Mouse (Mus musculus) megakaryocyte progenitor cell, adult 5-6 weeks (primary cell): ENCODE data around the gene Olfr646. TPM values are rescaled to one million over a fixed set of nuclear protein-coding genes. Genes with fewer than 3 reads are reported as not detected.
A peak's percentile ranks its signal among the peaks of the same experiment; 100 is the strongest.

Experiments
- ATAC-seq: replicated peaks from 2 replicates; pipeline ENCODE4 v1.8.0; 2016; ENCODE audit warnings: mild to moderate bottlenecking, moderate TSS enrichment, inconsistent platforms; ENCODE audit not compliant: poor library complexity
- total RNA-seq, 2 experiments: library from RNA; stranded (forward) in 1 of 2; stranded (reverse) in 1 of 2; fragments of 157-497, 149-512 nt in 1 of 2; fragments of 200-1000 nt in 1 of 2; gene quantifications; 2 replicates each; pipeline versions ENCODE4 v1.2.3 to v1.2.4; 2015 to 2017

Gene Olfr646
- total RNA-seq (2015) (not detected in 2 replicates), total RNA-seq (2017) (not detected in 2 replicates)

DNA sequence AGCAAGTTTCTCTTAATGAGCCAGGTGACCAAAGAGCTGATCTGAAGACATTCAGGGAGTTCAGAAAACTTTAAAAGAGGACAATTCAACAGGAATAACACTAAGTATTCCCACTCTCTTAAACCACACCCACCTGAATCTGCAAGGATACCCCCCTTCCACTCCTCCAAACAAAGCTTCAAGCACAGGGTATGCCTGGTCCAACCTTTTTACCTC, at the start of gene Olfr646:
Gene Olfr646 (plus strand): TSS at position 117 of the 216 bp plus-strand sequence.
- ATAC-seq, result no peak

DNA sequence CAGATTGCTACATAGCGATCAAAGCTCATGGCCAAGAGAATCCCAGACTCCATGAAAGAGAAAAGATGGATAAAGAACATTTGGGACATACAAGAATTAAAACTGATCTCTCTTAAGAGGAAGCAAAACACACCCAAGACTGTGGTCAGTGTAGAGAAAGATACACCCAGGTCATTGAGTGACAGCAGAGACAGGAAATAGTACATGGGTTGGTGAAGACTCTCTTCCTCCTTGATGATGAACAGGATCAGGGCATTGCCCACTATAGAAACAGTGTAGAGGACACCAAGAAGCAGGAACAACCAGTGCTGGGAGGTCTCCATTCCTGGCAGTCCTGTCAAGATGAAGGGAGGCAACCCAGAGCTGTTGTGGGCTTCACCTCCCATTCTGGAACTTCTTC, 45.5 kb upstream of the Olfr646 start:
- ATAC-seq, result peak; percentile 63; the same call in 1 of the 2 replicates

DNA sequence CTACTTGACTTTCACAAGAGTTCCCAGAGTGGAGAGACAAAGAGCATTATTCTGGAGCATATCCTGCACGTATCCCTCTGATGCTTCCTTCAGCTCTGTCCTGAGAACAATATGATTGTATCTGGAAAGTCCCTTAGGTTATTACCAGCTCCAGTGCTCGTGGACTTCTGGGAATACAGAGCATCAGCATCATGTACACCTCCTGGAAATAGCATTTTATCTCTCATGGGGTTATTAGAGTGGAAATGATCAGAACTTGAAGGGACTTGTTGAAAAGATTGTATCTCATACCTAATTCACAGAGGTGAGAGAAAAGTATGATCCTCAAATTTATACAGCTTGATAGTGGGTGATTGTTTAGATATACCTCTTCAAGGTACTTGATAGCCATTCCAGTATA, 43.3 kb upstream of the Olfr646 start, which contains the start of gene 4930516K23Rik:
Gene 4930516K23Rik (minus strand): TSS at position 101 of the 400 bp plus-strand sequence.
- no peak for ATAC-seq

DNA sequence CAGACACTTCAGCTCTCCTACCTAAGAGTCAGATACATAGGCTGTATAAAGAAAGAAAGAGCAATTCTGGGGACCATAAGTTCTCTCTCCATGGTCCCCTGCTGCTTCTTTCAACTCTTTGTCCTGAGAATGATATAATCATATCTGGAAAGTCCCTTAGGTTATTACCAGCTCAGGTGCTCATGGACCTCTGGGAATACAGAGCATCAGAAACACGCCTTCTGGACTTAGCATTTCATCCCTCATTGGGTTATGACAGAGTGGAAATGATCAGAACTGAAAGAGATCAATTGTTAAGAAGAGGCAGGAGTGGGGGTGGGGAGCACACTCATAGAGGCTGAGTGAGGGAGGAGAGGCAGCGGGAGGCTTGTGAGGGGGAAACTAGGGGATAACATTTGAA, 32.9 kb upstream of the Olfr646 start, which contains the start of gene Olfr644:
Gene Olfr644 (minus strand): TSS at position 101 of the 400 bp plus-strand sequence.
- no peak for ATAC-seq

DNA sequence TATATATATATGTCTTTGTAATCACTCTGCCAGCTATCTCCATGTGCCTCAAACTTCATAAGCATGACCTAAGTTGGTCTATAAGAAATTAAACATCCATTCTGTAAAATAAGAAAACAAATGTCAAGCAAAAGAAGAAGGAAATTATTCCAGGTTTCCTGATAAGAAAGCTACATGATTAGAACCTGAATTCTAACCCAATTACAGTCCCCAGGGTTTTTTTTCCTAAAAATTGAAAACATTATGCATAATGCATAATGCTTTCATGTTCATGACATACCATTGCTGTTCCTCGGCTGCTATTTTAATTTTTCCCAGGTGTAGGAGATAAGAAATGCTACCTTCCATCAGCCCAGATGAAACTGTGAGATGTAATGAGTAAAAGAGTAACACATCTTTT, 19.3 kb upstream of the Olfr646 start, which contains the start of gene Olfr645:
Gene Olfr645 (minus strand): TSS at position 101 of the 400 bp plus-strand sequence.
- no peak for ATAC-seq

DNA sequence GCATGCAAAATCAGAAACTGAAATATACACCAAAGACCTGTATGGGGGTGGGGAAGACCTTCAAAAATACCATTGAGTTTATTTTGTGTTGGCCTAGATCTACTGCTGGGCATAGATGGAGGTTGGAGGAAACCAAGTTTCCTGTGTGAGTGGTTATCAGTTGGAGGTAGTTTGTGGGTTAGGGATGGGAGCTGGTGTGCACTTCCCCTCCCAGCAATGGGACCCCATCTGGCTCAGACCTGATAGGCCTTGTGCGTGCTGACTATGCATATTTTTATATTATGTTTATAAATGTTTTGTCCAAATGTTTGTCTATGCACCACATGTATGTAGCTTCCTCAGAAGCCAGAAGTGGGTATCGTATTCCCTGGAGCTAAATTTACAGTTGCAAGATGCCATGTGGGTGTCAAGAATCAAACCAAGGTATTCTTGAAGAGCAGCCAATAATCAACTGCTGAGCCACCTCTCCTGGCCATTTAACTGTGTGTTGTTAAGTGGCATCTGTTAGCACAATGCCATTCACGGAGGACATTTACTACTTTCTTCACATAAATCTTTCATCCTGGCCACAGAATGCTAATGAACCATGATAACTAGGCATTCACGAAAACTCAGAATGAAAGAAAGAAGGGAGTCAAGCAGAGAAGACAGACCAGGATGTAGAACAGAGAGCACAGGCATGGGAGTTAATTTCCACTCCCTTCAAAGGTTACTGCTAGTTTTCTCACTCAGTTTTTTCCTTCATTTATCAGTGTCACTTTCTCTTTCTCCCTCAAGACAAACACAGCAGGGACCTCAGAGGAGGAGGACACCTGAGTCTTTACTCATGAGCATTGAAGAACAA, 538 bp upstream of the Olfr646 start:
- ATAC-seq, result peak; percentile 100

DNA sequence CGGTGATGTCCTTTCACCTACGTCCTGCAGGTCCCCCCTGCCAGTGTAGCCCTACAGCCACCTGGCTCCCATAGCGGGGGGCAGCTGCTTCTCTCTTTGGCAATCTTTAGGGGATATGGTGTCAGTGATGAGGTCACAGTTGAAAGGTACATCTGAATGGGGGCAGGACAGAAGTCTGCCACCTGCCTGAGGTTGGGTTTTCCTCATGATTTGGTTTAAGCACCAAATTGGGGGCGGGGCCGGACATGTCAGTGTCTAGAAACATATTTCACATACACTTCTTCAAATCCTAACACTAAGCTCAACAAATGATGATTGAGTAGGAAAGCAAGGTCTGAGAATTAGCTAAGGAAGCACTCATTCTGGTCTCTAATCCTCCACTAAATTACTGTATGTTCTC, 25.1 kb downstream of the Olfr646 start, which contains the start of gene Ubqln5:
Gene Ubqln5 (minus strand): TSS at position 101 of the 400 bp plus-strand sequence.
- ATAC-seq, result no peak

DNA sequence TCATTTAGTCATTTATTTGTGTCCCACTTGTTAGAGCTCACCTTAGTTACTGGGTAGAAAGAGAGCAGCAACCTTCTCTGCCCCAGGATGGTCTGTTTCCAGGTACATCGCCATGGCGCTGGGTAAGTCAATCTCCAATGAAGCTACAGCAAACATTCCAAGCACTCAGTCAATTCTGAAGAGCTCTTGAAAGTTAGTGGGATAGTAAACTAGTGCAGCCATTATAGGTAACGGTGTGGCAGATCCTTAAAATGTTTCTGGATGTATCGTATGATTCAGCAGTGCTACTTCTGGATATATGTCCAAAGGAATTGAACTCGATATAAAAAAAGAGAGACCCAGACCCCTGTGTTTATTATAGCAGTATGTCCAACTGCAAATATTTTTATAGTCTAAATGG, 32.6 kb downstream of the Olfr646 start, which contains the start of gene Olfr643:
Gene Olfr643 (minus strand): TSS at position 101 of the 400 bp plus-strand sequence.
- ATAC-seq, result no peak

DNA sequence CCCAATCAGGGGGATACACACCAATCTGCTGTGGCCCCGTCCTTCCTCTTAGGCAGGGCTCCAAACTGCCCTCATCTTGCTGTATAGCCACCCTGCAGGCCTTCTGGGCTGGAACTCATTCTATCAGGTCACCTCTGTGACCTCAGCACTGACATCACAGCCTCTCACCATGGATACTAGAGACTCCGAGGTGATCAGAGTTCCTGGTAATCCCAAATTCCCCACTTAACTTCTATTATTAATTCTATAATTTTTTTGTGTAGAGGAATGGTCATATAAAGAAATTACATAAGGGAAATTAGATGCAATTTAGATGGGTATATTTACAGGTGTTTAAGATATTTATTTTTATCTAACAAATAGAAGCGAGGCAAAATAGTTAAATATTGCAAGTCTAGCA, 38.5 kb downstream of the Olfr646 start, which contains the start of gene Ubqln3:
Gene Ubqln3 (minus strand): TSS at position 101 of the 400 bp plus-strand sequence.
- ATAC-seq, result no peak

DNA sequence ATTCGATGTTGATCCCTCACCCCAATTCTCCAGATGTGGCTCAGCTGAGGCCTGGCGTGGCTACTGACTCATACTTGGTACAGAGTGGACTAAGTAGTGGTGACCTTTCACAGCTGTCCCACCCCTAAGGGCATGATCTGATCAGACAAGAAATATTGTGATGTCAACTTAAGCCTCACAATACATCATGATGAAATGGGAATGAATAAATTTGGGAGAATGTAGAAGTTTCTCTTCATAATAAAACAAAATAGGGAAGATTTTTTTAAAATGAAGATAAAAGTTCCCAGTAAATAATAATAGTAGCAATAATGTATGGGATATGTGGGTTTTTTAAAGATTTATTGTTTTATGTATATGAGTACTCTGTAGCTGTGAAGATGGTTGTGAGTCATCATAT, 45.8 kb downstream of the Olfr646 start, which contains the start of gene Ubqlnl:
Gene Ubqlnl (minus strand): TSS at position 101 of the 400 bp plus-strand sequence.
- ATAC-seq, result no peak

Other genes with a start within 250 kb of the Olfr646 start
- not detected in 2 replicates for gene Olfr66, start 218.6 kb upstream of the Olfr646 start, total RNA-seq (2015)
- gene Olfr66, start 218.6 kb upstream of the Olfr646 start, total RNA-seq (2017), result not detected in 2 replicates
- not detected in 2 replicates for gene Olfr64, start 210.4 kb upstream of the Olfr646 start, total RNA-seq (2015)
- not detected in 2 replicates for gene Olfr64, start 210.4 kb upstream of the Olfr646 start, total RNA-seq (2017)
- not detected in 2 replicates for gene Olfr65, start 201.4 kb upstream of the Olfr646 start, total RNA-seq (2015)
- gene Olfr65, start 201.4 kb upstream of the Olfr646 start, total RNA-seq (2017), result not detected in 2 replicates
- gene Olfr631, start 176.0 kb upstream of the Olfr646 start, total RNA-seq (2015), result not detected in 2 replicates
- gene Olfr631, start 176.0 kb upstream of the Olfr646 start, total RNA-seq (2017), result not detected in 2 replicates
- not detected in 2 replicates for gene Olfr632, start 170.5 kb upstream of the Olfr646 start, total RNA-seq (2015)
- gene Olfr632, start 170.5 kb upstream of the Olfr646 start, total RNA-seq (2017), result not detected in 2 replicates
- gene Olfr633, start 160.4 kb upstream of the Olfr646 start, total RNA-seq (2015), result not detected in 2 replicates
- gene Olfr633, start 160.4 kb upstream of the Olfr646 start, total RNA-seq (2017), result not detected in 2 replicates
- not detected in 2 replicates for gene Olfr635, start 133.7 kb upstream of the Olfr646 start, total RNA-seq (2015)
- not detected in 2 replicates for gene Olfr635, start 133.7 kb upstream of the Olfr646 start, total RNA-seq (2017)
- gene Olfr638, start 106.1 kb upstream of the Olfr646 start, total RNA-seq (2015), result not detected in 2 replicates
- not detected in 2 replicates for gene Olfr638, start 106.1 kb upstream of the Olfr646 start, total RNA-seq (2017)
- gene Olfr639, start 87.6 kb upstream of the Olfr646 start, total RNA-seq (2015), result 0.02 TPM in 1 of 2 replicates, not detected in the other
- not detected in 2 replicates for gene Olfr639, start 87.6 kb upstream of the Olfr646 start, total RNA-seq (2017)
- not detected in 2 replicates for gene Olfr640, start 79.3 kb upstream of the Olfr646 start, total RNA-seq (2015)
- not detected in 2 replicates for gene Olfr640, start 79.3 kb upstream of the Olfr646 start, total RNA-seq (2017)
- not detected in 2 replicates for gene Olfr641, start 69.4 kb upstream of the Olfr646 start, total RNA-seq (2015)
- gene Olfr641, start 69.4 kb upstream of the Olfr646 start, total RNA-seq (2017), result not detected in 2 replicates
- not detected in 2 replicates for gene Olfr642, start 52.2 kb upstream of the Olfr646 start, total RNA-seq (2015)
- not detected in 2 replicates for gene Olfr642, start 52.2 kb upstream of the Olfr646 start, total RNA-seq (2017)
- gene 4930516K23Rik, start 43.4 kb upstream of the Olfr646 start, total RNA-seq (2015), result not detected in 2 replicates
- gene 4930516K23Rik, start 43.4 kb upstream of the Olfr646 start, total RNA-seq (2017), result not detected in 2 replicates
- not detected in 2 replicates for gene Olfr644, start 33.0 kb upstream of the Olfr646 start, total RNA-seq (2015)
- not detected in 2 replicates for gene Olfr644, start 33.0 kb upstream of the Olfr646 start, total RNA-seq (2017)
- gene Olfr645, start 19.4 kb upstream of the Olfr646 start, total RNA-seq (2015), result not detected in 2 replicates
- gene Olfr645, start 19.4 kb upstream of the Olfr646 start, total RNA-seq (2017), result not detected in 2 replicates
- gene Ubqln5, start 25.0 kb downstream of the Olfr646 start, total RNA-seq (2015), result not detected in 2 replicates
- gene Ubqln5, start 25.0 kb downstream of the Olfr646 start, total RNA-seq (2017), result not detected in 2 replicates
- not detected in 2 replicates for gene Olfr643, start 32.5 kb downstream of the Olfr646 start, total RNA-seq (2015)
- gene Olfr643, start 32.5 kb downstream of the Olfr646 start, total RNA-seq (2017), result not detected in 2 replicates
- not detected in 2 replicates for gene Ubqln3, start 38.4 kb downstream of the Olfr646 start, total RNA-seq (2015)
- gene Ubqln3, start 38.4 kb downstream of the Olfr646 start, total RNA-seq (2017), result not detected in 2 replicates
- gene Ubqlnl, start 45.7 kb downstream of the Olfr646 start, total RNA-seq (2015), result not detected in 2 replicates
- gene Ubqlnl, start 45.7 kb downstream of the Olfr646 start, total RNA-seq (2017), result not detected in 2 replicates
- gene Olfm5, start 60.0 kb downstream of the Olfr646 start, total RNA-seq (2015), result 0.15 TPM in 1 of 2 replicates, not detected in the other
- gene Olfm5, start 60.0 kb downstream of the Olfr646 start, total RNA-seq (2017), result 0.17 TPM in 1 of 2 replicates, not detected in the other
- gene Olfr648, start 78.5 kb downstream of the Olfr646 start, total RNA-seq (2015), result not detected in 2 replicates
- gene Olfr648, start 78.5 kb downstream of the Olfr646 start, total RNA-seq (2017), result not detected in 2 replicates
- gene Olfr649, start 91.1 kb downstream of the Olfr646 start, total RNA-seq (2015), result not detected in 2 replicates
- gene Olfr649, start 91.1 kb downstream of the Olfr646 start, total RNA-seq (2017), result not detected in 2 replicates
- gene Trim6, start 113.9 kb downstream of the Olfr646 start, total RNA-seq (2015), result 2.3 and 3.7 TPM in 2 replicates
- 2.1 and 2.5 TPM in 2 replicates for gene Trim6, start 113.9 kb downstream of the Olfr646 start, total RNA-seq (2017)
- gene Trim34a, start 139.6 kb downstream of the Olfr646 start, total RNA-seq (2015), result 8.6 and 10.9 TPM in 2 replicates
- 10.4 and 16.4 TPM in 2 replicates for gene Trim34a, start 139.6 kb downstream of the Olfr646 start, total RNA-seq (2017)
- gene Trim5, start 183.2 kb downstream of the Olfr646 start, total RNA-seq (2015), result 4.7 and 5.3 TPM in 2 replicates
- gene Trim5, start 183.2 kb downstream of the Olfr646 start, total RNA-seq (2017), result 6.9 and 8.0 TPM in 2 replicates
- gene Trim12a, start 210.6 kb downstream of the Olfr646 start, total RNA-seq (2015), result 47.7 and 58.0 TPM in 2 replicates
- 63.9 and 69.0 TPM in 2 replicates for gene Trim12a, start 210.6 kb downstream of the Olfr646 start, total RNA-seq (2017)
- 0.17 and 0.32 TPM in 2 replicates for gene Trim34b, start 224.6 kb downstream of the Olfr646 start, total RNA-seq (2015)
- gene Trim34b, start 224.6 kb downstream of the Olfr646 start, total RNA-seq (2017), result 0.10 and 0.87 TPM in 2 replicates
- gene Trim12c, start 248.5 kb downstream of the Olfr646 start, total RNA-seq (2015), result 13.4 and 14.2 TPM in 2 replicates
- gene Trim12c, start 248.5 kb downstream of the Olfr646 start, total RNA-seq (2017), result 23.5 and 30.1 TPM in 2 replicates